Mouse (Mus musculus) limb, embryonic 10.5 days (tissue): ENCODE measurements around the gene Nfatc3. TPM values are rescaled to one million over a fixed set of nuclear protein-coding genes. Genes with fewer than 3 reads are reported as not detected.
A peak's percentile ranks its signal among the peaks of the same experiment; 100 is the strongest.

Source experiments
- DNase-seq: peaks from one replicate; pipeline ENCODE4 v3.0.0-alpha.2; 2017; ENCODE audit warnings: low spot score
- H3K27ac ChIP-seq: fragments of 300-500 bp; sonication (generic); 2 replicates; pipeline ENCODE4 v1.5.1; 2016; ENCODE audit warnings: mild to moderate bottlenecking
- H3K27me3 ChIP-seq: fragments of 300-500 bp; sonication (generic); 2 replicates; pipeline ENCODE4 v1.6.1; 2016; ENCODE audit warnings: low read depth, mild to moderate bottlenecking; ENCODE audit not compliant: poor library complexity, severe bottlenecking
- H3K36me3 ChIP-seq: fragments of 300-500 bp; sonication (generic); 2 replicates; pipeline ENCODE4 v1.6.1; 2016; ENCODE audit warnings: mild to moderate bottlenecking, moderate library complexity
- H3K4me1 ChIP-seq: fragments of 300-500 bp; sonication (generic); 2 replicates; pipeline ENCODE4 v1.6.1; 2016
- H3K4me3 ChIP-seq: fragments of 300-500 bp; sonication (generic); 2 replicates; pipeline ENCODE4 v1.5.1; 2016; ENCODE audit warnings: mild to moderate bottlenecking, moderate library complexity
- H3K9me3 ChIP-seq: fragments of 300-500 bp; sonication (generic); replicated peaks from 2 replicates; pipeline ENCODE4 v1.6.1; 2016; ENCODE audit warnings: mild to moderate bottlenecking
- WGBS: fragments of 180-500 bp; shearing (Covaris S2); methylation state at CpG from one replicate; pipeline ENCODE4 v1.1.7; 2016; 5-methylcytosine and 5-hydroxymethylcytosine counted together
- polyA plus RNA-seq: library from polyadenylated mRNA; unstranded; fragments of >200 nt; fragmentation: Nextera tagmentation; extraction: Ambion mirVana; gene quantifications from 2 replicates; pipeline ENCODE4 v1.2.1, GENCODE M21; 2016

Nfatc3 gene
- polyA plus RNA-seq, 1 experiment from 2014 or later = 7.9 TPM

GRCm38 (mm10) chr8:106132356-106132755, 73.7 kb downstream of the Nfatc3 start:
- H3K9me3 ChIP-seq = no peaks in the 10 kb centered on the region
- H3K4me3 ChIP-seq = no peak overlapping the region
- H3K4me1 ChIP-seq = peaks cover 30% of the 10 kb centered on the region
- H3K27ac ChIP-seq = no peak overlapping the region
- H3K36me3 ChIP-seq = peaks cover 62% of the 10 kb centered on the region
- DNase-seq = no peak
- 94% methylated on average over 11 of the region's 11 CpGs for WGBS
- H3K27me3 ChIP-seq = peaks cover 53% of the 10 kb centered on the region

GRCm38 (mm10) chr8:106133526-106133925, 74.9 kb downstream of the Nfatc3 start:
- Histone ChIP-seq H3K36me3 (peaks cover 54% of the 10 kb centered on the region), H3K27me3 (peaks cover 63% of the 10 kb centered on the region), H3K4me3 (no peak overlapping the region), H3K9me3 (no peaks in the 10 kb centered on the region), H3K4me1 (peaks cover 40% of the 10 kb centered on the region), H3K27ac (no peak overlapping the region)
- no peak for DNase-seq
- WGBS = 70% methylated on average over 13 of the region's 13 CpGs

- WGBS = 76% methylated on average over 6 of the region's 6 CpGs
- Histone ChIP-seq H3K4me3 (no peak overlapping the region), H3K27ac (no peak overlapping the region), H3K27me3 (peaks cover 67% of the 10 kb centered on the region), H3K9me3 (no peaks in the 10 kb centered on the region), H3K4me1 (peaks cover 44% of the 10 kb centered on the region), H3K36me3 (peaks cover 50% of the 10 kb centered on the region)
- DNase-seq = no peak
Measured at GRCm38 (mm10) chr8:106133946-106134345, 75.3 kb downstream of the Nfatc3 start.

- Histone ChIP-seq H3K4me1 (peaks cover 44% of the 10 kb centered on the region), H3K4me3 (no peak overlapping the region), H3K36me3 (peaks cover 40% of the 10 kb centered on the region), H3K27me3 (peaks cover 78% of the 10 kb centered on the region), H3K27ac (no peak overlapping the region), H3K9me3 (no peaks in the 10 kb centered on the region)
- DNase-seq = peak; percentile 53
- WGBS = 17% methylated on average over 14 of the region's 14 CpGs
Measured at GRCm38 (mm10) chr8:106134751-106135571, 76.3 kb downstream of the Nfatc3 start.

- peaks cover 33% of the 10 kb centered on the region for H3K36me3 ChIP-seq
- H3K9me3 ChIP-seq = no peaks in the 10 kb centered on the region
- H3K27ac ChIP-seq = no peak overlapping the region
- 3% methylated on average over 19 of the region's 19 CpGs for WGBS
- H3K4me1 ChIP-seq = peaks cover 44% of the 10 kb centered on the region
- peak overlapping the region; percentile 63 for H3K4me3 ChIP-seq
- peak; percentile 49 for DNase-seq
- peaks cover 80% of the 10 kb centered on the region for H3K27me3 ChIP-seq
Measured at GRCm38 (mm10) chr8:106135672-106136071, 77.0 kb downstream of the Nfatc3 start.

GRCm38 (mm10) chr8:106136156-106137130, 77.8 kb downstream of the Nfatc3 start, which contains the start of gene Esrp2:
Gene Esrp2 (minus strand): TSS chr8:106136974.
- H3K27ac ChIP-seq = peak within 1 kb of the TSS; percentile 67
- H3K4me1 ChIP-seq = peaks cover 44% of the 10 kb centered on the region
- DNase-seq = peak; percentile 69
- peaks cover 25% of the 10 kb centered on the region for H3K36me3 ChIP-seq
- WGBS = 1% methylated on average over 84 of the region's 86 CpGs
- H3K27me3 ChIP-seq = peaks cover 80% of the 10 kb centered on the region
- no peaks in the 10 kb centered on the region for H3K9me3 ChIP-seq
- peak within 1 kb of the TSS; percentile 63 for H3K4me3 ChIP-seq

GRCm38 (mm10) chr8:106137218-106137905, 78.7 kb downstream of the Nfatc3 start:
- Histone ChIP-seq H3K27ac (peak overlapping the region; percentile 67), H3K4me1 (peaks cover 44% of the 10 kb centered on the region)

GRCm38 (mm10) chr8:106137906-106138477, 79.4 kb downstream of the Nfatc3 start:
- peaks cover 9% of the 10 kb centered on the region for H3K36me3 ChIP-seq
- DNase-seq = peak; percentile 83
- peak overlapping the region; percentile 67; the same call in 1 of the 2 replicates for H3K27ac ChIP-seq
- peaks cover 44% of the 10 kb centered on the region for H3K4me1 ChIP-seq
- peaks cover 71% of the 10 kb centered on the region for H3K27me3 ChIP-seq
- peak overlapping the region; percentile 63 for H3K4me3 ChIP-seq
- no peaks in the 10 kb centered on the region for H3K9me3 ChIP-seq
- under 1% methylated on average over 24 of the region's 24 CpGs for whole genome bisulfite sequencing

More at GRCm38 (mm10) chr8:106137218-106137905, 78.7 kb downstream of the Nfatc3 start:
- Histone ChIP-seq H3K4me3 (peak overlapping the region; percentile 63), H3K36me3 (peaks cover 16% of the 10 kb centered on the region), H3K27me3 (peaks cover 77% of the 10 kb centered on the region), H3K9me3 (no peaks in the 10 kb centered on the region)
- DNase-seq = peak; percentile 40
- 4% methylated on average over 22 of the region's 22 CpGs for WGBS

GRCm38 (mm10) chr8:106138616-106139015, 80.0 kb downstream of the Nfatc3 start:
- Histone ChIP-seq H3K4me3 (peak overlapping the region; percentile 63), H3K4me1 (peaks cover 41% of the 10 kb centered on the region), H3K36me3 (0 out of 2 replicates have a peak, but pooled peaks cover 4% of the 10 kb centered on the region), H3K27ac (peak overlapping the region; percentile 67; the same call in 1 of the 2 replicates), H3K27me3 (peaks cover 64% of the 10 kb centered on the region), H3K9me3 (no peaks in the 10 kb centered on the region)
- WGBS = 17% methylated on average over 7 of the region's 7 CpGs
- no peak for DNase-seq

GRCm38 (mm10) chr8:106140191-106140590, 81.6 kb downstream of the Nfatc3 start:
- Histone ChIP-seq H3K4me1 (peaks cover 35% of the 10 kb centered on the region), H3K4me3 (no peak overlapping the region), H3K27me3 (peaks cover 49% of the 10 kb centered on the region), H3K36me3 (no peaks in the 10 kb centered on the region), H3K27ac (no peak overlapping the region), H3K9me3 (no peaks in the 10 kb centered on the region)
- 72% methylated on average over 5 of the region's 5 CpGs for WGBS
- DNase-seq = no peak

- no peaks in the 10 kb centered on the region for H3K36me3 ChIP-seq
- peaks cover 30% of the 10 kb centered on the region for H3K4me1 ChIP-seq
- peaks cover 43% of the 10 kb centered on the region for H3K27me3 ChIP-seq
- WGBS = 20% methylated on average over 13 of the region's 13 CpGs
- no peak overlapping the region for H3K27ac ChIP-seq
- DNase-seq = peak; percentile 92
- H3K9me3 ChIP-seq = no peaks in the 10 kb centered on the region
- no peak overlapping the region for H3K4me3 ChIP-seq
Measured at GRCm38 (mm10) chr8:106140769-106141168, 82.1 kb downstream of the Nfatc3 start.

- no peak for DNase-seq
- H3K36me3 ChIP-seq = no peaks in the 10 kb centered on the region
- H3K27me3 ChIP-seq = no peaks in the 10 kb centered on the region
- 96% methylated on average over 2 of the region's 2 CpGs for WGBS
- H3K9me3 ChIP-seq = no peaks in the 10 kb centered on the region
- H3K4me1 ChIP-seq = peaks cover 5% of the 10 kb centered on the region
- no peak overlapping the region for H3K27ac ChIP-seq
- no peak overlapping the region for H3K4me3 ChIP-seq
Measured at GRCm38 (mm10) chr8:106145331-106145730, 86.7 kb downstream of the Nfatc3 start.
